Mouse (Mus musculus): ENCODE results near the gene Tert. TPM values are rescaled to one million over a fixed set of nuclear protein-coding genes. Genes with fewer than 3 reads are reported as not detected.

Gene Tert
- total and polyA plus RNA-seq, 3 experiments = 3.8 to 9.8 (median 9.3) TPM

- in situ Hi-C loops (cut with MboI; ENCODE audit: low pct_ligation_motif_present, low pct_unique_long_range_greater_than_20kb, low sequenced_read_pairs) = loop anchor here (10.0 kb wide), 1 partner anchor 178 kb away; no protein-coding TSS in a partner anchor
- peaks cover 7 to 30% of the 10 kb centered on the region in 2 experiments for H3K4me1 ChIP-seq (ENCODE audit: control insufficient read depth in 1 of 2, insufficient read depth in 2 of 2)
- H3K9me3 ChIP-seq (replicated peaks; ENCODE audit: low read length) = no peaks in the 10 kb centered on the region
- peak overlapping the region; percentile 94 for H3K9ac ChIP-seq (ENCODE audit: insufficient read depth, low read depth)
- no peak overlapping the region for H3K27ac ChIP-seq (ENCODE audit: insufficient read depth, low read depth)
- H3K4me3 ChIP-seq (replicated peaks in 1 of 3; ENCODE audit: low read depth in 2 of 3, low read length in 2 of 3, poor library complexity in 1 of 3) = peak overlapping the region; percentile 90 to 97 (median 90)
- dilution Hi-C loops (cut with MboI; ENCODE audit: extremely low pct_ligation_motif_present, extremely low pct_unique_long_range_greater_than_20kb, low sequenced_read_pairs) = no loop called here
- TF ChIP-seq SIN3A (IDR thresholded peaks at IDR 0.05; ENCODE audit: low read length) = no peak
- no peak for TF ChIP-seq RCOR1 (conservative IDR thresholded peaks at IDR 0.05; ENCODE audit: low read depth, low read length)
- no peak for TF ChIP-seq UBTF (IDR thresholded peaks at IDR 0.05; ENCODE audit: low read depth, low read length)
- TF ChIP-seq POLR2A (IDR thresholded peaks at IDR 0.05; ENCODE audit: low read depth, low read length) = no peak
- TF ChIP-seq MEF2A (IDR thresholded peaks at IDR 0.05; ENCODE audit: borderline replicate concordance, low read depth, low read length) = no peak
- TF ChIP-seq JUND (conservative IDR thresholded peaks at IDR 0.05; ENCODE audit: low read depth, low read length) = no peak
- H3K4me2 ChIP-seq (ENCODE audit: insufficient read depth, low read depth, poor library complexity, severe bottlenecking) = peak overlapping the region; percentile 85
- H3K79me2 ChIP-seq (replicated peaks; ENCODE audit: control insufficient read depth, extremely low read depth, insufficient read depth, poor library complexity, severe bottlenecking) = peaks cover 17% of the 10 kb centered on the region
- peaks cover 16 to 28% of the 10 kb centered on the region in 2 experiments for H3K36me3 ChIP-seq (replicated peaks in 1 of 2; ENCODE audit: control insufficient read depth in 1 of 2, insufficient read depth in 1 of 2, low read length in 1 of 2)
- no peaks in the 10 kb centered on the region for H3K27me3 ChIP-seq (replicated peaks)
- no peak for DNase-seq (ENCODE audit: extremely low read depth)
These were observed 23.7 kb upstream of the Tert start for GRCm38 (mm10) chr13:73603046-73603445.

GRCm38 (mm10) chr13:73603522-73604155, 23.1 kb upstream of the Tert start, which contains the start of gene Clptm1l:
Gene Clptm1l, plus strand, starts transcription at chr13:73604006.
- peak within 1 kb of the TSS; percentile 39 for H3K27ac ChIP-seq (ENCODE audit: insufficient read depth, low read depth)
- dilution Hi-C loops (cut with MboI; ENCODE audit: extremely low pct_ligation_motif_present, extremely low pct_unique_long_range_greater_than_20kb, low sequenced_read_pairs) = no loop called here
- no peaks in the 10 kb centered on the region for H3K27me3 ChIP-seq (replicated peaks)
- in situ Hi-C loops (cut with MboI; ENCODE audit: low pct_ligation_motif_present, low pct_unique_long_range_greater_than_20kb, low sequenced_read_pairs) = loop anchor here (10.0 kb wide), 1 partner anchor 179 kb away; no protein-coding TSS in a partner anchor
- peak within 1 kb of the TSS; percentile 90 to 97 (median 90) for H3K4me3 ChIP-seq (replicated peaks in 1 of 3; ENCODE audit: low read depth in 2 of 3, low read length in 2 of 3, poor library complexity in 1 of 3)
- H3K4me2 ChIP-seq (ENCODE audit: insufficient read depth, low read depth, poor library complexity, severe bottlenecking) = peak within 1 kb of the TSS; percentile 85
- no peaks in the 10 kb centered on the region for H3K9me3 ChIP-seq (replicated peaks; ENCODE audit: low read length)
- H3K36me3 ChIP-seq (replicated peaks in 1 of 2; ENCODE audit: control insufficient read depth in 1 of 2, insufficient read depth in 1 of 2, low read length in 1 of 2) = peaks cover 21 to 34% of the 10 kb centered on the region in 2 experiments
- H3K9ac ChIP-seq (ENCODE audit: insufficient read depth, low read depth) = peak within 1 kb of the TSS; percentile 94
- peaks cover 7 to 30% of the 10 kb centered on the region in 2 experiments for H3K4me1 ChIP-seq (ENCODE audit: control insufficient read depth in 1 of 2, insufficient read depth in 2 of 2)
- H3K79me2 ChIP-seq (replicated peaks; ENCODE audit: control insufficient read depth, extremely low read depth, insufficient read depth, poor library complexity, severe bottlenecking) = peaks cover 17% of the 10 kb centered on the region
- DNase-seq (ENCODE audit: extremely low read depth) = peak; percentile 91
- peak; percentile 94 for TF ChIP-seq MXI1 (IDR thresholded peaks at IDR 0.05; ENCODE audit: low read depth, low read length)
- no peak for TF ChIP-seq E2F4 (IDR thresholded peaks at IDR 0.05; ENCODE audit: insufficient replicate concordance, low read depth, low read length)
- peak; percentile 95 for TF ChIP-seq KAT2A (IDR thresholded peaks at IDR 0.05; ENCODE audit: insufficient replicate concordance, low read length)
- peak; percentile 88 for TF ChIP-seq IRF4 (IDR thresholded peaks at IDR 0.05; ENCODE audit: low read depth, low read length)
- no peak for TF ChIP-seq EP300 (IDR thresholded peaks at IDR 0.05; ENCODE audit: low read length)
- peak; percentile 99 for TF ChIP-seq SIN3A (IDR thresholded peaks at IDR 0.05; ENCODE audit: low read length)
- no peak for TF ChIP-seq USF2 (conservative IDR thresholded peaks at IDR 0.05; ENCODE audit: low read depth, low read length)
- 0 out of 2 replicates have a peak, but pooled peaks have one; percentile 69 for TF ChIP-seq POLR2AphosphoS2 (IDR thresholded peaks at IDR 0.05; ENCODE audit: low read depth, low read length)
- peak; percentile 96 for TF ChIP-seq NELFE (IDR thresholded peaks at IDR 0.05; ENCODE audit: low read depth, low read length)
- no peak for TF ChIP-seq MAZ (IDR thresholded peaks at IDR 0.05; ENCODE audit: low read depth, low read length)
- 0 out of 2 replicates have a peak, but pooled peaks have one; percentile 54 for TF ChIP-seq MYC (IDR thresholded peaks at IDR 0.05; ENCODE audit: low read depth, low read length)
- TF ChIP-seq MEF2A (IDR thresholded peaks at IDR 0.05; ENCODE audit: borderline replicate concordance, low read depth, low read length) = peak; percentile 78
- TF ChIP-seq CHD1 (IDR thresholded peaks at IDR 0.05; ENCODE audit: low read depth, low read length) = no peak
- TF ChIP-seq JUND (conservative IDR thresholded peaks at IDR 0.05; ENCODE audit: low read depth, low read length) = no peak
- no peak for TF ChIP-seq SMC3 (IDR thresholded peaks at IDR 0.05; ENCODE audit: low read depth, low read length)
- TF ChIP-seq ZNF384 (IDR thresholded peaks at IDR 0.05; ENCODE audit: low read depth, low read length) = 0 out of 2 replicates have a peak, but pooled peaks have one; percentile 13
- peak; percentile 82 for TF ChIP-seq ZMIZ1 (IDR thresholded peaks at IDR 0.05; ENCODE audit: low read depth, low read length)
- TF ChIP-seq HCFC1 (IDR thresholded peaks at IDR 0.05; ENCODE audit: low read depth, low read length) = peak; percentile 94
- peak; percentile 42 for TF ChIP-seq CHD2 (IDR thresholded peaks at IDR 0.05; ENCODE audit: low read length)
- TF ChIP-seq BHLHE40 (IDR thresholded peaks at IDR 0.05; ENCODE audit: low read depth, low read length) = peak; percentile 75
- no peak for TF ChIP-seq TBP (conservative IDR thresholded peaks at IDR 0.05; ENCODE audit: low read depth, low read length)
- peak; percentile 96 for TF ChIP-seq MAX (IDR thresholded peaks at IDR 0.05; ENCODE audit: low read length)
- no peak for TF ChIP-seq JUN (IDR thresholded peaks at IDR 0.05; ENCODE audit: insufficient read depth, low read depth, low read length)
- no peak for TF ChIP-seq MAFK (IDR thresholded peaks at IDR 0.05; ENCODE audit: insufficient replicate concordance, low read length)
- TF ChIP-seq CTCF (conservative IDR thresholded peaks at IDR 0.05 in 1 of 2, IDR thresholded peaks at IDR 0.05 in 1 of 2; ENCODE audit: low read depth in 2 of 2, low read length in 2 of 2) = no peak
- TF ChIP-seq ELF1 (IDR thresholded peaks at IDR 0.05; ENCODE audit: low read depth, low read length) = peak; percentile 98
- TF ChIP-seq NRF1 (IDR thresholded peaks at IDR 0.05; ENCODE audit: low read depth, low read length) = peak; percentile 70
- TF ChIP-seq ETS1 (conservative IDR thresholded peaks at IDR 0.05; ENCODE audit: low read depth, low read length) = peak; percentile 79
